Mouse (Mus musculus): ENCODE results near the gene Med23.

DNA sequence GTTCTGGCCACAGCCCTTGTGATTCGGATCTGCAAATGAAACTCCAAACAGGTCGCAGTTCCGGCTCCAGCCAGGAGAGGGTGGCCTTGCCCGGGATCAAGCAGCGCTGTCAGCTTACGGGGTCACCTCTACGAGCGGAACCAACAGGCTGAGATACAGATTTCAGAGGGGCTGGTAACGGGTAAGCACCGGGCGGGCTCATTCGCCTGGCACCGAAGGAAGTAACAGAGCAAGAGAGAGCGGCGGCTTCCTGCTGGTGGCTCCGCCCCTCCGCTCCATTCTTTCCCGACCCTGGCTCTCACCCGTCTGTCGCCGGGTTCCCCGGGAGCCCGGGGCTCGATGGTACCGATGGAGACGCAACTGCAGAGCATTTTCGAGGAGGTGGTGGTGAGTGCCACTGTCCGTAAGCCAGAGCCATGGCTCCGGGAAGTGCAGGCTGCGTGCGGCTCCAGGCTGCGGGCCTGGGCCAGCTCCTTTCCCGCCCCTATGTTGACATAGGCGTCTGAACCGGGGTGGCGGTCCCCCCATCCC, at the start of gene Med23:
- TF ChIP-seq POLR2A (IDR thresholded peaks at IDR 0.05; ENCODE audit: low read depth, low read length) = no peak
- TF ChIP-seq CTCF (conservative IDR thresholded peaks at IDR 0.05; ENCODE audit: insufficient read depth, insufficient read length, low read depth, low read length) = peak; percentile 91

All from kidney, adult 2 months (tissue).